In genomic region chr12:57339053-57339452, GRCm38 (mm10) we compare ENCODE assay signal across 26 mouse cellular contexts.
"Had no signal": no experiment of that assay in that cellular context is flagged by ENCODE, and none has a peak within 500 bp of the region (broad histone marks: within the 10 kb centered on the region; RNA-seq: fewer than 3 reads in every experiment).

No protein-coding gene starts in this region.

- H3K9ac ChIP-seq: embryonic facial prominence, embryonic 12.5 days; embryonic facial prominence, embryonic 13.5 days; embryonic facial prominence, embryonic 15.5 days; forebrain, embryonic 12.5 days; forebrain, embryonic 13.5 days; forebrain, embryonic 15.5 days; forebrain, postnatal 0 days had no signal

- H3K4me1 ChIP-seq: embryonic facial prominence, embryonic 10.5 days; embryonic facial prominence, embryonic 12.5 days; embryonic facial prominence, embryonic 13.5 days; embryonic facial prominence, embryonic 15.5 days; forebrain, embryonic 10.5 days; forebrain, embryonic 12.5 days; forebrain, embryonic 13.5 days; forebrain, embryonic 15.5 days; heart, embryonic 10.5 days had no signal

- H3K36me3 ChIP-seq: embryonic facial prominence, embryonic 10.5 days; embryonic facial prominence, embryonic 12.5 days; embryonic facial prominence, embryonic 13.5 days; forebrain, embryonic 10.5 days; forebrain, embryonic 12.5 days; forebrain, embryonic 15.5 days; heart, embryonic 10.5 days had no signal

- H3K4me3 ChIP-seq: embryonic facial prominence, embryonic 10.5 days; embryonic facial prominence, embryonic 12.5 days; embryonic facial prominence, embryonic 13.5 days; embryonic facial prominence, embryonic 15.5 days; erythroblast, embryonic 14.5 days; forebrain, embryonic 10.5 days; forebrain, embryonic 12.5 days; forebrain, embryonic 13.5 days; forebrain, embryonic 15.5 days; gastrocnemius, adult 2 months; heart, adult 2 months; heart, embryonic 10.5 days had no signal

- H3K9me3 ChIP-seq: embryonic facial prominence, embryonic 10.5 days; embryonic facial prominence, embryonic 12.5 days; embryonic facial prominence, embryonic 13.5 days; embryonic facial prominence, embryonic 15.5 days; forebrain, embryonic 10.5 days; forebrain, embryonic 12.5 days; forebrain, embryonic 13.5 days; forebrain, embryonic 15.5 days; heart, embryonic 10.5 days had no signal

- H3K27ac ChIP-seq: embryonic facial prominence, embryonic 10.5 days; embryonic facial prominence, embryonic 12.5 days; embryonic facial prominence, embryonic 13.5 days; embryonic facial prominence, embryonic 15.5 days; forebrain, embryonic 10.5 days; forebrain, embryonic 12.5 days; forebrain, embryonic 13.5 days; forebrain, embryonic 15.5 days; gastrocnemius, adult 2 months; heart, adult 2 months; heart, embryonic 10.5 days had no signal

- DNase-seq: cerebellum, adult 9-11 months; cerebellum, postnatal 14 days; cerebellum, postnatal 25 days; cerebellum, postnatal 36 days; forebrain, postnatal 0 days; gastrocnemius, adult 2 months; gastrocnemius, postnatal 10 days; gastrocnemius, postnatal 14 days; gastrocnemius, postnatal 25 days; gastrocnemius, postnatal 36 days; heart, adult 11 months; heart, adult 18-20 months; heart, adult 2 months had no signal

- ATAC-seq: forebrain, embryonic 13.5 days; forebrain, embryonic 14.5 days; forebrain, embryonic 15.5 days; forebrain, embryonic 16.5 days; forebrain, postnatal 0 days had no signal

- H3K4me2 ChIP-seq: embryonic facial prominence, embryonic 12.5 days; embryonic facial prominence, embryonic 13.5 days; embryonic facial prominence, embryonic 15.5 days; forebrain, embryonic 12.5 days; forebrain, embryonic 13.5 days; forebrain, embryonic 15.5 days; heart, embryonic 11.5 days had no signal

- H3K27me3 ChIP-seq: embryonic facial prominence, embryonic 12.5 days; embryonic facial prominence, embryonic 13.5 days; embryonic facial prominence, embryonic 15.5 days; forebrain, embryonic 12.5 days; forebrain, embryonic 13.5 days; forebrain, embryonic 15.5 days had no signal
